Mouse (Mus musculus) cerebellum, adult 2 months (tissue): ENCODE data around the gene Psenen.

ENCODE experiments used
- CTCF ChIP-seq: fragments of 200-500 bp; IDR thresholded peaks from 2 replicates; pipeline ENCODE4 v1.5.1; 2011; ENCODE audit warnings: low read depth, mild to moderate bottlenecking, control low read depth, low read length, moderate library complexity, borderline replicate concordance; ENCODE audit not compliant: insufficient read depth
- POLR2A ChIP-seq: fragments of 200-500 bp; IDR thresholded peaks from 2 replicates; pipeline ENCODE4 v1.6.1; 2011; ENCODE audit warnings: low read length, control low read depth, borderline replicate concordance; ENCODE audit not compliant: insufficient read depth

- TF ChIP-seq POLR2A = peak; percentile 83
- no peak for TF ChIP-seq CTCF
These were observed 3.9 kb downstream of the Psenen start, which contains the start of gene Lin37 for GRCm38 (mm10) chr7:30559443-30559954.
